Mouse (Mus musculus): ENCODE data around the gene Dapk3. TPM values are rescaled to one million over a fixed set of nuclear protein-coding genes. Genes with fewer than 3 reads are reported as not detected.
"Not testable (repeated sequence)": the region's sequence is repeated elsewhere in the genome, so short reads cannot be mapped to it uniquely, and the experiment has no call there.

The Dapk3 gene
- polyA plus RNA-seq, 1 experiment from 2014 or later = 61.7 TPM

DNA sequence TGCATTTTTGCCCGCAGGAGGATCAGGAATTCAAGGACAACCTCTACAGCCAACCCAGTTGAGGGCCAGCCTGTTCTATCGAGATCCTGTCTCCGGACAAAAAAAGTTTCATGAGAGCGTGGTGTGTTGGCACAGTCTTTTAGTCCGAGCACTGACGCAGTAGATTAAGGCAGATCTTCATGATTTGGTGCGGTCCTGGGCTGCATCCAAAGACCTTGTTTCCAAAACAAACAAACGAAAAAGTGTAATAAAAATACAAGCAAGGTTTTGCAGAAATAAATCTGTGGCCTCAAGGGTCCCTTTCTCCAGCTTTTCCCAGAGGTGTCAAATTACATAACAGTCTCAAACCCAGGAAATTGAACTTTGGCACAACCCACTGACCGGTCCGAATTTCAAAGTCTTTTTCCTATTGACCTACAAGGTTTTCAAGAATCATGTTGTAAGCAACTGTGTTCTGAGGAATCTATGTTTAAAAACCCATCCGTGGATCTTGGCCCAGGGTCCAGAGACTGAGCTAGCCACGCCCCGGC, 6.8 kb upstream of the Dapk3 start:
- Histone ChIP-seq H3K9ac (peak overlapping the region; percentile 58), H3K27me3 (no peaks in the 10 kb centered on the region), H3K9me3 (no peaks in the 10 kb centered on the region), H3K4me1 (replicated peaks) (peaks cover 69% of the 10 kb centered on the region), H3K4me2 (peak overlapping the region; percentile 97), H3K36me3 (peaks cover 37% of the 10 kb centered on the region), H3K4me3 (peak overlapping the region; percentile 94), H3K27ac (peak overlapping the region; percentile 98)
- no peak for ATAC-seq (ENCODE audit: low FRiP score)
- WGBS = 8% methylated on average over 13 of the region's 13 CpGs

DNA sequence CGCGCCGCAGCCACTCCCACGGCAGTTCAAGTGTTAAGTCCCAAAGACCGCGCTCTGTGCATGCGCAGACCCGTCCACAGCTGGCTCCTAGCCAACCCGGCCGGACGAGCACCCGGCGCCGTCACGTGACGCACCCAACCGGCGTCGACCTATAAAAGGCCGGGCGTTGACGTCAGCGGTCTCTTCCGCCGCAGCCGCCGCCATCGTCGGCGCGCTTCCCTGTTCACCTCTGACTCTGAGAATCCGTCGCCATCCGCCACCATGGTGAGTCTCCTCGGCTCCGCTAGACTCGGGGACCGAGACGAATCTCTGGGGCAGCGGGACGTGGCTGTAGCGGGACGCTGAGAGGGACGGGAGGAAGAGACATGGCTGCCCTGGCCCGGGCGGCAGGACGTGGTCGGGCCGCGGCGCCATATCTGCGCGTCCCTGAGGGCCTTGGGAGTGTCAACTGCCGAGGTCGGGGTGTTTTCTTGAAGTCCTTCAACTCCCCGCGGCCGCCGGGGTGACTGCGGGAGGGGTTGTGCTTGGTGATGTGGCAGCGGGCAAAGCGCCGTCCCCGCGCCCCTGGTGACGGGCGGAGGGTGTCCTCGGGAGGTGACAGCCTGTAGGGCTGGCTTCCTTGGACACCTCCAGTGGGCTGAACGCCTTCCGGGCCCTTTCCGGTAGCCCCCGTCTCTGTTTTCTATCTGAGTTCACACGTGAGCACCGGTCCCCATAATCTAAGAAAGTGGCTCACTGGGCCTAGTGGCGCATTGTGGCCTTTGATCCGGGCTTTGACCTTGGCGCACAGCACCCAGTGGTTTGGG, 6.1 kb upstream of the Dapk3 start, which contains the start of gene Eef2:
Gene Eef2, plus strand, starts transcription at position 166 of the 806 bp plus-strand sequence.
- H3K27ac ChIP-seq = peak within 1 kb of the TSS; percentile 98
- peak within 1 kb of the TSS; percentile 100 for H3K9ac ChIP-seq
- H3K27me3 ChIP-seq = no peaks in the 10 kb centered on the region
- H3K4me1 ChIP-seq (replicated peaks) = peaks cover 70% of the 10 kb centered on the region
- under 1% methylated on average over 77 of the region's 77 CpGs for WGBS
- peak within 1 kb of the TSS; percentile 97 for H3K4me2 ChIP-seq
- peaks cover 43% of the 10 kb centered on the region for H3K36me3 ChIP-seq
- ATAC-seq (ENCODE audit: low FRiP score) = peak; percentile 64
- peak within 1 kb of the TSS; percentile 94 for H3K4me3 ChIP-seq
- H3K9me3 ChIP-seq = no peaks in the 10 kb centered on the region

DNA sequence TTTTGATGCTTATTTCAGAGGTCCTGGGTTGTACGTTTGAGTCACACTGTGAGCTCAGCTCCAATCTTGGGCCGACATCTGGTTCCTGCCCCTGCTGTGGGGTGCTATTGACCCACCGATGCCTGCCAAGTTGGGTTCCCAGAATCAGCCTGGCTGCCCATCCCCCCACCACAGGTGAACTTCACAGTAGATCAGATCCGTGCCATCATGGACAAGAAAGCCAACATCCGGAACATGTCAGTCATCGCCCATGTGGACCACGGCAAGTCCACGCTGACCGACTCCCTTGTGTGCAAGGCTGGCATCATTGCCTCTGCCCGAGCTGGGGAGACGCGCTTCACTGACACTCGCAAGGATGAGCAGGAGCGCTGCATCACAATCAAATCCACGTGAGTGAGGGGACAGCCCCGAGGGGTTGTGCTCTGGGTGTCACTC, 5.3 kb upstream of the Dapk3 start:
- H3K27ac ChIP-seq = peak overlapping the region; percentile 98
- H3K4me1 ChIP-seq (replicated peaks) = peaks cover 78% of the 10 kb centered on the region
- H3K36me3 ChIP-seq = peaks cover 52% of the 10 kb centered on the region
- ATAC-seq (ENCODE audit: low FRiP score) = no peak
- H3K4me3 ChIP-seq = peak overlapping the region; percentile 94
- H3K9me3 ChIP-seq = no peaks in the 10 kb centered on the region
- H3K27me3 ChIP-seq = no peaks in the 10 kb centered on the region
- H3K4me2 ChIP-seq = peak overlapping the region; percentile 97
- peak overlapping the region; percentile 100 for H3K9ac ChIP-seq
- 14% methylated on average over 16 of the region's 16 CpGs for WGBS

DNA sequence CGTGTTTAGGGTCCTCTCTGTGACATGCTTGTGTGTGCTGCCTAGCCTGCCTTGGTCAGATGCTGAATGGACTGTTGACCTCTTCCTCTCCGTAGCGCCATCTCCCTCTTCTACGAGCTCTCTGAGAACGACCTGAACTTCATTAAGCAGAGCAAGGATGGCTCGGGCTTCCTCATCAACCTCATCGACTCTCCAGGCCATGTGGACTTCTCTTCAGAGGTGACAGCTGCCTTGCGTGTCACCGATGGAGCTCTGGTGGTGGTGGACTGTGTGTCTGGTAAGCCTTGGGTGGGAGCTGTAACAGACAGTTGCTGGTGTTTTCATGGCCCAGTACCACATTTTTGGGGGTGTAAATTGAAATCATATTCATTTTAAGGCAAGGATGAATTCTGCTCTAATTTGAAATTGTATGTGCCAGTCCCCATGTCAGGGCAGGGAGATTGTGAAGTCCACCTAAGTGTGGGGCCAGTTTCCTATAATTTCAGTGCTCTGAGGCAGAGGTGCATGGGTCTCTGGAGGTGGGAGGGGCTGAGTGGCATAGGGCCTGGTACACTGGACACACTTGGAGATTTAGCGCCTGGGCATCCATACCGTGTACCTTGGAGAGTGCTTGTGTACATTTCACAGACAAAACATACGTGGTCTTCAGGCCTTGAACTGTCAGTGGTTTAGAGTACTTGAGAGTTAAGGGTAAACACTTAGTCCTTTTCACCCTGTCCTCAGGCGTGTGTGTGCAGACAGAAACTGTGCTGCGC, 4.7 kb upstream of the Dapk3 start:
- ATAC-seq (ENCODE audit: low FRiP score) = no peak
- peak overlapping the region; percentile 97 for H3K4me2 ChIP-seq
- no peaks in the 10 kb centered on the region for H3K9me3 ChIP-seq
- H3K9ac ChIP-seq = peak overlapping the region; percentile 100
- H3K4me1 ChIP-seq (replicated peaks) = peaks cover 71% of the 10 kb centered on the region
- WGBS = 67% methylated on average over 14 of the region's 14 CpGs
- peak overlapping the region; percentile 98 for H3K27ac ChIP-seq
- H3K4me3 ChIP-seq = peak overlapping the region; percentile 94
- H3K27me3 ChIP-seq = no peaks in the 10 kb centered on the region
- H3K36me3 ChIP-seq = peaks cover 52% of the 10 kb centered on the region

DNA sequence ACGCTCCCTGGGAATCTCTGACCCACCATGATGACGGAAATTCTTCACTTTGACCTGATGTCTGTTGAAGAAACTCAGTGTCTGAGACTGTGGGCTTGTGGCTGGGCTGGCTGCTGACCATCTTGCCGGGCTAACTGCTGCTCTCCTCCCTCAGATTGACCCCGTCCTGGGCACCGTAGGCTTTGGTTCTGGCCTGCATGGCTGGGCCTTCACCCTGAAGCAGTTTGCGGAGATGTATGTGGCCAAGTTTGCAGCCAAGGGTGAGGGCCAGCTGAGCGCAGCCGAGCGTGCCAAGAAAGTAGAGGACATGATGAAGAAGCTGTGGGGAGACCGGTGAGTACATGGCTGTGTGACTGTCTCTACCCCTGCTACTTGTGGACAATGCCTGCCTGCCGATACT, 3.9 kb upstream of the Dapk3 start:
- Histone ChIP-seq H3K9ac (0 out of 2 replicates have a peak overlapping the region, but pooled peaks have one; percentile 8), H3K4me2 (no peak overlapping the region; the same call in 1 of the 2 replicates), H3K36me3 (peaks cover 52% of the 10 kb centered on the region), H3K27ac (no peak overlapping the region), H3K4me3 (peak overlapping the region; percentile 94; the same call in 1 of the 2 replicates), H3K9me3 (no peaks in the 10 kb centered on the region), H3K4me1 (replicated peaks) (peaks cover 70% of the 10 kb centered on the region), H3K27me3 (no peaks in the 10 kb centered on the region)
- WGBS = 95% methylated on average over 11 of the region's 11 CpGs
- no peak for ATAC-seq (ENCODE audit: low FRiP score)

DNA sequence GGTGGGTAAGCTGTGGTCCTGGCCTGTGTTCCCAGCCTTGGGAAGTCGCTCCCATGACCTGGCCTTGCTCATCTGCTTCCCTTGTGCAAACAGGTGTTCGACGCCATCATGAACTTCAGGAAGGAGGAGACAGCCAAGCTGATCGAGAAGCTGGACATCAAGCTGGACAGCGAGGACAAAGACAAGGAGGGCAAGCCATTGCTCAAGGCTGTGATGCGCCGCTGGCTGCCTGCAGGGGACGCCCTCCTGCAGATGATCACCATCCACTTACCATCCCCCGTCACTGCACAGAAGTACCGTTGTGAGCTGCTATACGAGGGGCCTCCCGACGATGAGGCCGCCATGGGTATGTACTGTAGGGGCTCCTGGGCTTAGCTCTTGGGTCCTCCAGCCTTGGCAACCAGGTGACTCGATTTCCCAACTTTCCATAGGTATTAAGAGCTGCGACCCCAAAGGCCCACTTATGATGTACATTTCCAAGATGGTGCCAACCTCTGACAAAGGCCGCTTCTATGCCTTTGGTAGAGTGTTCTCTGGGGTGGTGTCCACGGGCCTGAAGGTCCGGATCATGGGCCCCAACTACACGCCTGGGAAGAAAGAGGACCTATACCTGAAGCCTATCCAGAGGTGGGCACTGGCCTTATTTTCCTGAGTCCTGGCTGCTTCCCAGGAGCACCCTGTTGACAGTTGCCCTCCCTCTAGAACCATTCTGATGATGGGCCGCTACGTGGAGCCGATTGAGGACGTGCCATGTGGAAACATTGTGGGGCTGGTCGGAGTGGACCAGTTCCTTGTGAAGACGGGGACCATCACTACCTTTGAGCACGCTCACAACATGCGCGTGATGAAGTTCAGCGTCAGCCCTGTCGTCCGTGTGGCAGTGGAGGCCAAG, 3.1 kb upstream of the Dapk3 start:
- no peak overlapping the region; the same call in 1 of the 2 replicates for H3K4me2 ChIP-seq
- H3K4me3 ChIP-seq = no peak overlapping the region
- peaks cover 60% of the 10 kb centered on the region for H3K36me3 ChIP-seq
- H3K4me1 ChIP-seq (replicated peaks) = peaks cover 68% of the 10 kb centered on the region
- H3K27ac ChIP-seq = no peak overlapping the region
- H3K9ac ChIP-seq = 0 out of 2 replicates have a peak overlapping the region, but pooled peaks have one; percentile 8
- WGBS = 91% methylated on average over 32 of the region's 32 CpGs
- H3K9me3 ChIP-seq = no peaks in the 10 kb centered on the region
- H3K27me3 ChIP-seq = no peaks in the 10 kb centered on the region
- ATAC-seq (ENCODE audit: low FRiP score) = no peak

DNA sequence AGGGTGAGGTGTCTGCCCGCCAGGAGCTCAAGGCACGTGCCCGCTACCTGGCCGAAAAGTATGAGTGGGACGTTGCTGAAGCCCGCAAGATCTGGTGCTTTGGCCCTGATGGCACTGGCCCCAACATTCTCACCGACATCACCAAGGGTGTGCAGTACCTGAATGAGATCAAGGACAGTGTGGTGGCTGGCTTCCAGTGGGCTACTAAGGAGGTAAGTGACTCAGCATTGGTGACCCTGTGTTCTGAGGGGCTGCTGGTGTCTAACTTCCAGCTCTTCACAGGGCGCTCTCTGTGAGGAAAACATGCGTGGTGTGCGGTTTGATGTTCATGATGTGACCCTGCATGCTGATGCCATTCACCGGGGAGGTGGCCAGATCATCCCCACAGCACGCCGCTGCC, 1.9 kb upstream of the Dapk3 start:
- Histone ChIP-seq H3K4me1 (replicated peaks) (peaks cover 56% of the 10 kb centered on the region), H3K4me2 (no peak overlapping the region), H3K36me3 (peaks cover 71% of the 10 kb centered on the region), H3K4me3 (no peak overlapping the region), H3K27me3 (no peaks in the 10 kb centered on the region), H3K9me3 (no peaks in the 10 kb centered on the region), H3K9ac (no peak overlapping the region), H3K27ac (no peak overlapping the region)
- 91% methylated on average over 13 of the region's 13 CpGs for WGBS
- no peak for ATAC-seq (ENCODE audit: low FRiP score)

DNA sequence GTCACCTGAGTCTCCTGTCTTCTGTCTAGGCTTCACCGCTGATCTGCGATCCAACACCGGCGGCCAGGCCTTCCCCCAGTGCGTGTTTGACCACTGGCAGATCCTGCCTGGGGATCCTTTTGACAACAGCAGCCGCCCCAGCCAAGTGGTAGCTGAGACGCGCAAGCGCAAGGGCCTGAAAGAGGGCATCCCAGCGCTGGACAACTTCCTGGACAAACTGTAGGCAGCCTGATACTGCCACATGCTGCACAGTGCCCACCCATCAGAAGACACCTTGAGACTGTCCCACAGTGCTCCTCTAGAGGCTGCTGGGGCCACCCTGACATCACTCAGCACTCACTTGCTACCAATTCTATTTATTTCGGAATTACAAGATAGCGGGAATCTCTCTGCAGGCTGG, 945 bp upstream of the Dapk3 start:
- Histone ChIP-seq H3K4me1 (replicated peaks) (peaks cover 54% of the 10 kb centered on the region), H3K36me3 (peaks cover 78% of the 10 kb centered on the region), H3K27ac (peak overlapping the region; percentile 66; the same call in 1 of the 2 replicates)
- H3K27me3 ChIP-seq; H3K4me2 ChIP-seq; ATAC-seq (ENCODE audit: low FRiP score); H3K9me3 ChIP-seq; H3K9ac ChIP-seq; H3K4me3 ChIP-seq: not testable (repeated sequence)
- WGBS = 84% methylated on average over 12 of the region's 12 CpGs

DNA sequence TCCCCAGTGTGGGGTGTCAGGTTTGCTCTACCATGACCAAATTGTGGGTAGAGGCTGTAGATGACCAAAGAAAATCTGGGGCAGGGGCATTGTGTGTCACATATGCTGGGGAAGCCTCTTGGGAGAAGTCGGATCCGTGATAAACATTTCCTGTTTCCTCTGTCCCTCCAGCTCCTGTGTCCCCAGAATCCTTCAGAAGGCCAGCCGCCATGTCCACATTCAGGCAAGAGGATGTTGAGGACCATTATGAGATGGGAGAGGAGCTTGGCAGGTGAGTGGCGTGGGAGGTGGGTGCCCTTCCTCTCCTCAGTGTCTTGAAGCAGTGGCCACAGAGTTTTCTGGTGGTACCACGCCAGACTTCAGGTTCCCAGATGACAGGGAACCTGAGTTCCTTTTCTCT, 1.0 kb downstream of the Dapk3 start, which contains the start of gene 4930442H23Rik:
Gene 4930442H23Rik, minus strand, starts transcription at position 45 of the 400 bp plus-strand sequence.
- Histone ChIP-seq H3K4me1 (replicated peaks) (peaks cover 36% of the 10 kb centered on the region), H3K4me3 (peak within 1 kb of the TSS; percentile 66), H3K27ac (peak within 1 kb of the TSS; percentile 94), H3K36me3 (peaks cover 79% of the 10 kb centered on the region), H3K9ac (peak within 1 kb of the TSS; percentile 82), H3K4me2 (peak within 1 kb of the TSS; percentile 69), H3K27me3 (no peaks in the 10 kb centered on the region), H3K9me3 (no peaks in the 10 kb centered on the region)
- no peak for ATAC-seq (ENCODE audit: low FRiP score)
- WGBS = 88% methylated on average over 5 of the region's 5 CpGs

DNA sequence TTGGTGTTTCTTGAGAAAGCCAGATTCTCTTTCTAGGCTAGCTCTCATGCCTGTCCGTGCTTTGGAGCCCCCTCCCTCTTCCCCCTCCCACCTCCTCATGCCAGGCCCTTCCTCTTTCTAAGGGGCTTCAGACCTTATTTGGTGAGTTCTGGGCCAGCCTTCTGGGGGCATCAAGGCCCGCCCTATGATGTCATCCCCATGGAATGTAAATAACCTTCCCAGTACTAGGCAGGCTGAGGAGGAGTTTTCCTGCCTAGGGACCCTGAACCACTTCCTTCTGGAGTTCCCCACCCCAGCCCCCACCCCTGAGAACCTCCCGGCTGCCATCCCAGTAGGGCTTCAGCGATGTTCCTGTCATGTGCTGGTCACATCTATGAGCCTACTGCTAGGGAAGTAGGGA, 2.0 kb downstream of the Dapk3 start:
- peak overlapping the region; percentile 15; the same call in 1 of the 2 replicates for H3K9ac ChIP-seq
- 72% methylated on average over 4 of the region's 4 CpGs for WGBS
- H3K9me3 ChIP-seq = no peaks in the 10 kb centered on the region
- peaks cover 77% of the 10 kb centered on the region for H3K36me3 ChIP-seq
- peaks cover 27% of the 10 kb centered on the region for H3K4me1 ChIP-seq (replicated peaks)
- H3K27me3 ChIP-seq = no peaks in the 10 kb centered on the region
- H3K4me3 ChIP-seq = no peak overlapping the region
- no peak overlapping the region for H3K4me2 ChIP-seq
- ATAC-seq (ENCODE audit: low FRiP score) = no peak
- H3K27ac ChIP-seq = no peak overlapping the region

DNA sequence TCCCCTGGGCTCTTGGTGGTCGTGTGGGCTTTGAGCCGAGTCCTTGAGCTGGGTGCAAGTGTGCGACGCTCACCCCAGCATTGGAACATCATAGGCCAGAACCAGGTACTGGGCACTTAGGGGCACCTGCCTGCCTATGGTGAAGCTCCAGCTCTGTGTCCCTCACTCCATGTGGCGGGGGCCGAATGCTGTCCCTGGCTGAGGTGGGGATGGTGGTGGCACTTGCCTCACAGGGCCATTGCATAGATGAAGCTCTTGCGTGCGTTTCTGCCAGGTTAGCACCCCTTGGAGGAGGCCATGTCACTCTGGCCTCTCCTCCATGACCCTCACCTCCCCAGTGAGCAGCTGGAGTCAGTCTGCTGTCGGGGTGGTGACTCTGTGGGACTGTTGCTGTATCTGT, 4.4 kb downstream of the Dapk3 start:
- peaks cover 72% of the 10 kb centered on the region for H3K36me3 ChIP-seq
- H3K27ac ChIP-seq = no peak overlapping the region
- H3K4me3 ChIP-seq = no peak overlapping the region
- no peaks in the 10 kb centered on the region for H3K27me3 ChIP-seq
- H3K9ac ChIP-seq = no peak overlapping the region
- no peak overlapping the region for H3K4me2 ChIP-seq
- no peak for ATAC-seq (ENCODE audit: low FRiP score)
- H3K9me3 ChIP-seq = no peaks in the 10 kb centered on the region
- peaks cover 23% of the 10 kb centered on the region for H3K4me1 ChIP-seq (replicated peaks)
- WGBS = 97% methylated on average over 9 of the region's 9 CpGs
